Mouse (Mus musculus) lung, postnatal 0 days (tissue): ENCODE results near the gene Bche. TPM values are rescaled to one million over a fixed set of nuclear protein-coding genes. Genes with fewer than 3 reads are reported as not detected.

Experiments
- ATAC-seq: fragments of 200-750 bp; cut with Nextera tagmentation; 2 replicates; pipeline ENCODE4 v1.8.0; 2017; ENCODE audit warnings: moderate library complexity
- DNase-seq: peaks from one replicate; pipeline ENCODE4 v3.0.0-alpha.2; 2016; ENCODE audit warnings: low spot score
- H3K27ac ChIP-seq: fragments of 300-500 bp; sonication (generic); 2 replicates; pipeline ENCODE4 v1.5.1; 2014; ENCODE audit warnings: antibody characterized with exemption, mild to moderate bottlenecking, low read length, mixed read lengths
- H3K27me3 ChIP-seq: fragments of 300-500 bp; sonication (generic); replicated peaks from 2 replicates; pipeline ENCODE4 v1.6.1; 2014; ENCODE audit warnings: low read length, mixed read lengths; ENCODE audit not compliant: insufficient read depth
- H3K36me3 ChIP-seq: fragments of 300-500 bp; sonication (generic); 2 replicates; pipeline ENCODE4 v1.6.1; 2014; ENCODE audit warnings: low read length, mixed read lengths; ENCODE audit not compliant: insufficient read depth
- H3K4me1 ChIP-seq: fragments of 300-500 bp; sonication (generic); 2 replicates; pipeline ENCODE4 v1.6.1; 2014; ENCODE audit warnings: antibody characterized with exemption, low read depth, low read length, mixed read lengths; ENCODE audit not compliant: insufficient read depth
- H3K4me2 ChIP-seq: fragments of 300-500 bp; sonication (generic); replicated peaks from 2 replicates; pipeline ENCODE4 v1.6.1; 2014; ENCODE audit warnings: low read depth, mild to moderate bottlenecking, low read length, moderate library complexity, mixed read lengths
- H3K4me3 ChIP-seq: fragments of 300-500 bp; sonication (generic); 2 replicates; pipeline ENCODE4 v1.5.1; 2014; ENCODE audit warnings: low read depth, low read length
- H3K9ac ChIP-seq: fragments of 300-500 bp; sonication (generic); replicated peaks from 2 replicates; pipeline ENCODE4 v1.6.1; 2014; ENCODE audit warnings: low read depth, mild to moderate bottlenecking
- H3K9me3 ChIP-seq: fragments of 300-500 bp; sonication (generic); 2 replicates; pipeline ENCODE4 v1.6.1; 2016; ENCODE audit warnings: low read length, mixed read lengths
- CTCF ChIP-seq: IDR thresholded peaks from 2 replicates; pipeline ENCODE4 v1.5.1; 2016; ENCODE audit warnings: antibody characterized with exemption, mild to moderate bottlenecking
- EP300 ChIP-seq: IDR thresholded peaks from 2 replicates; pipeline ENCODE4 v1.6.1; 2016; ENCODE audit warnings: antibody characterized with exemption, mild to moderate bottlenecking, control low read depth
- whole genome bisulfite sequencing: fragments of 180-500 bp; shearing (Covaris S2); extraction: QIAGEN DNeasy Blood & Tissue Kit; methylation state at CpG from one replicate; pipeline ENCODE4 v1.1.7; 2014; 5-methylcytosine and 5-hydroxymethylcytosine counted together
- polyA plus RNA-seq: library from polyadenylated mRNA; unstranded; fragments of >200 nt; fragmentation: Nextera tagmentation; extraction: Ambion mirVana; gene quantifications from 2 replicates; pipeline ENCODE4 v1.2.1, GENCODE M21; 2015

Gene Bche
- polyA plus RNA-seq, 1 experiment from 2014 or later: 0.60 TPM

DNA sequence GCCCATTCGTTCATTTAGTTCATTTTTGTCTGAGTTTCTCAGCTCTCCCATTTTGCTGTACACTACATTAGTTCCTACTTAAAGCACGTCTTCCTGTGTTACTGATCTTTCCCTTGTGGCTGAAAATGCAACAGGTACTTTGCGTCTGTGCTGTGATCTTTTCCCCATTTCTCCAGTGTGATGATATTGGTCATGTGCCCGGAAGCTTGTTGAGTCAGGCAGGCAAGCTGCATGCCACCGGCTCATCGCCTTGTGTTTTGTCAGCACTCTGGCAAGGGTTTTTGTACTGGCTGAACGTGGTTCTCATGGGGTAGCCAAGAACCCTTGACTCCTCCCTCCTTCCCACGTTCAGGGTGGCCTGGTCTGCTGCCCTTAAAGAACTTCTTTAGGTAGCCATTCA is 1.7 kb upstream of the Bche start:
- TF ChIP-seq CTCF (no peak), EP300 (no peak)
- no peak overlapping the region for H3K4me3 ChIP-seq
- H3K4me2 ChIP-seq: no peak overlapping the region
- H3K4me1 ChIP-seq: no peaks in the 10 kb centered on the region
- H3K27me3 ChIP-seq: no peaks in the 10 kb centered on the region
- DNase-seq (no peak), ATAC-seq (no peak)
- WGBS: 61% methylated on average over 8 of the region's 8 CpGs
- no peaks in the 10 kb centered on the region for H3K36me3 ChIP-seq
- no peak overlapping the region for H3K27ac ChIP-seq
- H3K9me3 ChIP-seq: no peaks in the 10 kb centered on the region
- H3K9ac ChIP-seq: no peak overlapping the region

DNA sequence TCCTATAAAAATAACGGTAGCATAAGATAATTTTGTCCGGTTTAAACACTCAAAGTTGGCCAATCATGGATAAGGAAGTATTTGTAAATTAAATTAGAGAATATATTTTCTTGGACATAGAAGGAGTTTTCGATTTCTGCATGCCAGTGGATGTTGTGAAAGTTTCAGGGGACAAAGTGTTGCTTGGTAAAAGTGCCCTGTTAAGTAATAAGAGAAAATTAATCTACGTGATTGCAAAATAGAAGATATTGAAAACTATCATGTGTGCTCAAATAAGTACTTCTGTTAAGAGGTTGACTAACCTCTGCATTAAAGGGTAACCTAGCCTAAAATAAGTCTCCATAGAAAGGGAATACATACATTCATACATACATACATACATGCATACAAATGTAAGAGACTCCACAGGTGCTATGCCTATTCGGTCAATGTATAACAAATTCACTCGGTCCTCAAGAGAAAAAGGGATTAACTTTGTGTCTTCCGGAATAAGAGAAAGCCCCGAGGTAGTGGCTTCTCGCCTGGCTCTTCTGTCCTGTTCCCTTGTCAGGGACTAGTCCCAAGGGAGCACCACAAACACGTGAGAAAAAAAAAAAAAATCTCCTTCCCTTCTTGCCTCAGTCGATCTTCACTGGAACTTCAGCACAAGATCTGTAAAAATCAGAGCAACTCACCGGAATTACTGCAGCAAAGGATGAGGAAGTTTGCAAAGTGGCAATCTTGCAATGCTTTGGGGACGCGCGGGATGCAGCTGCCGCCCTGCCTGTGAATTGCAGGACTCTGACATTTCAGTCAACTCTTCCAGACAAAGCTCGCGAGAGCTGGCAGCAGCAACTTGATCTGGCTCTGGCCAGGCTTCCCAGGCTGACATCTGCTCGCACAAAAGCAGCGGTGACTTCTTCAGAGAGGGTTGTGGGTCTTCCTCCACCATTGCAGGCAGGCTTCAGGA is 480 bp downstream of the Bche start:
- ATAC-seq (peak; percentile 83), DNase-seq (peak; percentile 88)
- Histone ChIP-seq H3K27ac (no peak overlapping the region), H3K27me3 (no peaks in the 10 kb centered on the region), H3K4me1 (no peaks in the 10 kb centered on the region), H3K9ac (0 out of 2 replicates have a peak overlapping the region, but pooled peaks have one; percentile 4), H3K36me3 (no peaks in the 10 kb centered on the region), H3K4me2 (peak overlapping the region; percentile 52), H3K9me3 (no peaks in the 10 kb centered on the region), H3K4me3 (peak overlapping the region; percentile 33)
- TF ChIP-seq EP300 (no peak), CTCF (no peak)
- WGBS: 16% methylated on average over 20 of the region's 20 CpGs

GRCm38 (mm10) chr3:73706544-73706943 is 1.7 kb downstream of the Bche start:
- H3K4me2 ChIP-seq: no peak overlapping the region
- 47% methylated on average over 1 of the region's 1 CpGs for WGBS
- H3K27ac ChIP-seq: no peak overlapping the region
- H3K9ac ChIP-seq: no peak overlapping the region
- no peak overlapping the region for H3K4me3 ChIP-seq
- DNase-seq: no peak
- ATAC-seq: no peak
- no peaks in the 10 kb centered on the region for H3K9me3 ChIP-seq
- H3K27me3 ChIP-seq: no peaks in the 10 kb centered on the region
- no peaks in the 10 kb centered on the region for H3K36me3 ChIP-seq
- no peak for TF ChIP-seq EP300
- TF ChIP-seq CTCF: no peak
- no peaks in the 10 kb centered on the region for H3K4me1 ChIP-seq

GRCm38 (mm10) chr3:73698889-73699288 is 9.3 kb downstream of the Bche start:
- ATAC-seq: no peak
- Histone ChIP-seq H3K4me1 (no peaks in the 10 kb centered on the region), H3K9me3 (no peaks in the 10 kb centered on the region), H3K27ac (no peak overlapping the region), H3K27me3 (no peaks in the 10 kb centered on the region), H3K9ac (no peak overlapping the region), H3K4me2 (no peak overlapping the region), H3K4me3 (no peak overlapping the region), H3K36me3 (no peaks in the 10 kb centered on the region)
- no peak for DNase-seq
- 41% methylated on average over 1 of the region's 1 CpGs for WGBS
- TF ChIP-seq EP300 (no peak), CTCF (no peak)

DNA sequence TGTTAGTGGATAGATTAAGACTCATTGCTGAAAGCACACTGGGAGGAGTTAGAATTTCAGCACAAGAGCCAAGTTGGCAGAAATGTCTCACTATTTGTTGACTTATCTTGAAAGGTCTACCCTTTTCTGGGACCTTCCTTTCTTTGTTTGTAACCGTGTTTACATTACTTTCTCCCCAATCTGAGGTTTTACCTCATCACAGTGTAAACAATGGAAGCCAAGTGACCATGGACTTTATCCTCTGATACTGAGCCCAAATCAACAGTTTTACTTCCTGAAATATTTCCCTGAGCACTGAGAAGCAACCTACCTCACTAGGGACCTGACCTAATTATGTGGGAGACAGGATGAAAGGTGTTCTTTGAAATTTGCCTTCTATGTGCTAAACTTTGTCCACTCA is 34.9 kb downstream of the Bche start:
- no peaks in the 10 kb centered on the region for H3K4me1 ChIP-seq
- no peak overlapping the region for H3K4me3 ChIP-seq
- ATAC-seq: no peak
- H3K27me3 ChIP-seq: no peaks in the 10 kb centered on the region
- 22% methylated on average over 1 of the region's 1 CpGs for WGBS
- DNase-seq: peak; percentile 15
- H3K9ac ChIP-seq: no peak overlapping the region
- no peak overlapping the region for H3K4me2 ChIP-seq
- TF ChIP-seq EP300 (no peak), CTCF (no peak)
- H3K9me3 ChIP-seq: no peaks in the 10 kb centered on the region
- H3K27ac ChIP-seq: no peak overlapping the region
- H3K36me3 ChIP-seq: no peaks in the 10 kb centered on the region

- no peak overlapping the region for H3K27ac ChIP-seq
- no peaks in the 10 kb centered on the region for H3K36me3 ChIP-seq
- H3K4me3 ChIP-seq: no peak overlapping the region
- H3K9me3 ChIP-seq: no peaks in the 10 kb centered on the region
- no peak overlapping the region for H3K9ac ChIP-seq
- DNase-seq: no peak
- WGBS: 22% methylated on average over 5 of the region's 5 CpGs
- no peaks in the 10 kb centered on the region for H3K4me1 ChIP-seq
- no peaks in the 10 kb centered on the region for H3K27me3 ChIP-seq
- no peak for ATAC-seq
- no peak overlapping the region for H3K4me2 ChIP-seq
- TF ChIP-seq EP300: no peak
- no peak for TF ChIP-seq CTCF
Measured at GRCm38 (mm10) chr3:73668172-73668571, 40.0 kb downstream of the Bche start.
